Mouse (Mus musculus): ENCODE measurements around the gene Zbtb25.

Zbtb25 gene

DNA sequence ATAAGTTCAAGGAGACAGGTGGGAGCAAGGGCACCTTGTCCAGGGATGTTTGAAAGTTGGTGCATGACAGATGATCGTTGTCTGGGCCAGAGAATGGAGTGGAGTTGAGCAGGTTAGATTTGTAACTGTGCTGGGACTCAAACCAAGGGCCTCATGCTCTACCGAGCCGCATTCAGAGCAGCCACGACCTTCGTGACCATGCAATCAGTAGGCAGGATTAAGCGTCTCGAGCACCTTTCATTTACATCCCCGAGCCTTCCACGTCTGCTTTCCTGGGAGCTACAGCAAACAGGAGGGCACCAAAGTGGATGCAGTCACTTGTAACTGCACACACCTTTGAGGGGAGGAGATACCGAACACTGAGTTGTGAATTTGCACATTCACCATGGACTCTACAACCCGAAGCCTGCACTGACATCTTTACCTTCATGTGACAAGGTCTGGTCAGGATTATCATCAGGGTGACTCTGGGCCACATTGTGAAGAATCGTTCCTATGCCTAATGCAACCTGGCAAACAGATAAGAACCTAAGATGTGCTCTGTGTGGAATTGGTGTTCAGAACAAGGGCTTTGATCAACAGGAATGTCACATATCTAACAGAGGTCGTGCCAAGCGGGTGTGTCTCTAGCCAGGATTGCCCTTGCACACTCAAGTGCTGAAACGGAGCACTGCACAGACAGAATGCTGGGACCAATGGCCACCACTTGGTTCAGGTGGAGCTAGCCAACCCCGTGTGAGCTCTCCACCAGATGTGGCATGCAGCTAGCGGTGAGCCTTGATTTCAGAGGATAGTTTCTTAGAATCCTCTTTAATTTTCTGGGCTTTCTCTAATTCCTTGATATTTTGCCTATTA is 33.1 kb downstream of the Zbtb25 start:
- DNase-seq (ENCODE audit: low spot score), result no peak

DNA sequence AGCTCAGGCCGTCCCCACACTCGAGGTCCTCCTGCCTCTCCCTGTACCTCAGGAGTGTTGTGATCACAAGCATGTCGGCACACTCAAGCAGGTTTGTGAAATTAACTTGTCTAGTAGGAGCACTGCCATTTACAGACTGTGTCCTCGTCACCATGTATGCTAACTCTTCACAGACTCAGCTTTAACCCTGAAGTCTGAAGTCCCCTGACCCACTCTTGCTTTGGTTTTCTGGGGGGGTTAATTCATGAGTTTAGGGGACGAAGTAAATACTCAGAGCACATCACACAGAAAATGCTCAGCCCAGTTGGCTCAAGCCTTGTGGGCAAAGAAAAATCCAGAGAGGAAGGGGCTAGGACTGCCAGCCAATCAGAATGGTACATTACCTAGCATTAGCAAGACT is 33.8 kb downstream of the Zbtb25 start:
- DNase-seq (ENCODE audit: low spot score), result no peak

DNA sequence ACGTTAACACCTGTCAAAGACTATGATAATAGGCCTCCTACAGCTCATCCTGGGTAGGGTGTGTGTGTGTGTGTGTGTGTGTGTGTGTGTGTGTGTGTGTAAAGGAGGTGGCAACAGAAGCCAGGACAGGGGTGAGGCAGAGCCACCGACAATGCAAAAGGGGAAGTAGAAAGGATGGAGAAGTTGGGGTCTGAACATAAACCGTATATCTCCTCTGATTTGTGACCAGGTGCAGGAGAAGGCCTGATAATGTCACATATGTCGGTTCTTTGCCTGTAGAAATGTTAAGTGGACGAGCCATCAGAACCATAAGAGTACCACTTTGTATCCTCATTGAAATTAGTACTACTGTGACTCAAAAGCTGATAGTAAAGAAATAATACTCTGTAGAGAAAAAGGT is 35.7 kb downstream of the Zbtb25 start:
- no peak for DNase-seq (ENCODE audit: low spot score)

DNA sequence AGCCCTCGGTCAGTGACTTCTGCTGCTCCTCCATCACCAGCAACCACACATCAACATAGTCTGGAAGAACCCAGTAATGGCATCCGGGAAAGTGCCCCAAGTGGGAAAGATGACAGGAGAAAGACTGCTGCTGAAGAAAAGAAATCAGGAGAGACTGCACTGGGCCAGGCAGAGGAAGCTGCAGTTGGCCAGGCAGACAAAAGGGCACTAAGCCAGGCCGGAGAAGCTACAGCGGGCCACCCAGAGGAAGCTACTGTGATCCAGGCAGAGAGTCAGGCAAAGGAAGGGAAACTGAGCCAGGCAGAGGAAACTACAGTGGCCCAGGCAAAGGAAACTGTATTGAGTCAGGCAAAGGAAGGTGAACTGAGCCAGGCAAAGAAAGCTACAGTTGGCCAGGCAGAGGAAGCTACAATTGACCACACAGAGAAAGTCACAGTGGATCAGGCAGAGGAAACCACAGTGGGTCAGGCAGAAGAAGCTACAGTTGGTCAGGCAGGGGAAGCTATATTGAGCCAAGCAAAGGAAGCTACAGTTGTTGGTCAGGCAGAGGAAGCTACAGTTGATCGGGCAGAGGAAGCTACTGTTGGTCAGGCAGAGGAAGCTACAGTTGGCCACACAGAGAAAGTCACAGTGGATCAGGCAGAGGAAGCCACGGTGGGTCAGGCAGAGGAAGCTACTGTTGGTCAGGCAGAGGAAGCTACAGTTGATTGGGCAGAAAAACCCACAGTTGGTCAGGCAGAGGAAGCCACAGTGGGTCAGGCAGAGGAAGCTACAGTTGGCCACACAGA is 40.6 kb downstream of the Zbtb25 start:
- DNase-seq (ENCODE audit: low spot score), result no peak

GRCm38 (mm10) chr12:76326437-76327220 is 42.8 kb downstream of the Zbtb25 start:
- no peak for DNase-seq (ENCODE audit: low spot score)

DNA sequence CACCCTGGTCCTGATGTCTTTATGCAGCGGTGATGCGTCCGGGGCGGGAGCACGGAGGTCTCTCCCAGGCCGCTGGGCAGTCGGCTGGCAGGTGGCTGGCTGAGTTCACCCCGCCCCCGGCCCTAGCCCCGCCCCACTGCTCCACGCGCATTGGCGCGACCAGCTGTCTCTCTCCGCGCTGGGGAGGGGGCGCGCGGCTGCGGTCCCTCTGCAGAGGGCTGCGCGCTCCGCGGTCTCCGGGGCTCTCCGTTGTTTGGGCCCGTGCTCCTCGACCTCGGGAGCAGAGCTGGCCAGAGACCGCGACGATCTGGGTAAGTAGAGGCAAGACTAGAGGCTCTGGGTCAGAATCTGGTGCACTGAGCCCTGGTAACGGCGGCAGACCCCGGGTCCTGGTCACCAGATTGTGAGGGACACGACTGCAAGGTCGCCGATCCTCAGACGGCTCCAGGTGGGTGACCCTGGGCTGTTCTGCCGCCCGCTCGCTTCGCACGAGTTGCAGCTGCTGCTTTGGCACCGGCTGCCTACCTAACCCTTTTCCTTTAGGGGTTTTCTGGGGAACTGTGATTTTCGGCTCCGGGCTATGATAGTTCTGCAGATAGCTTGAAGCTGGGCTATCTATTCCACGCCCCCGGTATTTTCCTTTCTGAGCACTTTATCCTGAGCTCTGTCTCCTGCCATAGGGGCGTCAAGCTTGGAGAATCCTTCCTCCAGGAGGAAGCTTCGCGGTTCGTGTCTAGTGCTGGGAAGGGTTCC is 44.5 kb downstream of the Zbtb25 start, which contains the start of gene Akap5:
Gene Akap5 (plus strand): TSS at position 213 of the 753 bp plus-strand sequence.
- no peak for DNase-seq (ENCODE audit: low spot score)

DNA sequence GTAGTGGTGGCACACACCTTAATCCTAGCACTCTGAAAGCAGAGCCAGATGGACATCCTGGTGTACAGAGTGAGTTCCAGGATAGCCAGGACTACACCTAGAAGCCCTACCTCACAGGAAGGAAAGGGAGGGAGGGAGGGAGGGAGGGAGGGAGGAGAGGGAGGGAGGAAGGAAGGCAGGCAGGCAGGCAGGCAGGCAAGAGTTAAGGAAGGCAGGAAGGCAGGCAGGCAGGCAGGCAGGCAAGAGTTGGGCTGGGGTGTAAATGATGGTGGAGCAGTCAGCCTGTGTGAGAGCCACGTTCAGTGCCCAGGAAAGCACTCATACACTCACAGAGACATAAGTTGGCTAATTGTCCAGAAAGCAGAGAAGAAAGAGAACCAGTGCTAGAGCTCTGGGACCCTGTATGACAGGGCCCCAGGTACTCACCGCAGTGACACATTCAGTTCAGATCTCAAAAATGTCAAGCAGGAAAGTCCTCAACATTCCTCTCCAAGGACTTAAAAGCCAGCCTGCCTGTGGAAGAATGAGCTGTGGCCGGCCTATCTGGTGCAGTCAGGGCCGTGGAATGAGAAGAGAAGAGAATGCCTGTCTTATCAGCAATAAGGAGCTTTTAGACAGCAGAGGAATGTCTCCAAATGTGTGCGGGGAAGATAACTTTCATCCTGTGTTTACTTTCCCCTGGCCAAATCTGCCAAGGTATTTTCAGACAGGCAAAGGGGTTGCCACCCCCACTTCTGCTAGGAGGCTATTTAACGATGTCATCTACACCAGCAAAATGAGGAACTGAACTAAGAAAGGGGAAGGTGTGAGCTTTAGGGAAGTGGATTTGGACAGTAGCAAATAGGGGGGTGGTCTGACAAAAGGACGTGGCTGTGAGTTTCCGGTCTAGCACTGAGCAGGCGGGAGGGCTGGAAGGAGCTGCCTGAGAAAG is 50.9 kb downstream of the Zbtb25 start:
- DNase-seq (ENCODE audit: low spot score), result peak; percentile 37

GRCm38 (mm10) chr12:76311951-76312350 is 57.5 kb downstream of the Zbtb25 start:
- DNase-seq (ENCODE audit: low spot score), result no peak

GRCm38 (mm10) chr12:76311227-76311626 is 58.2 kb downstream of the Zbtb25 start:
- no peak for DNase-seq (ENCODE audit: low spot score)

DNA sequence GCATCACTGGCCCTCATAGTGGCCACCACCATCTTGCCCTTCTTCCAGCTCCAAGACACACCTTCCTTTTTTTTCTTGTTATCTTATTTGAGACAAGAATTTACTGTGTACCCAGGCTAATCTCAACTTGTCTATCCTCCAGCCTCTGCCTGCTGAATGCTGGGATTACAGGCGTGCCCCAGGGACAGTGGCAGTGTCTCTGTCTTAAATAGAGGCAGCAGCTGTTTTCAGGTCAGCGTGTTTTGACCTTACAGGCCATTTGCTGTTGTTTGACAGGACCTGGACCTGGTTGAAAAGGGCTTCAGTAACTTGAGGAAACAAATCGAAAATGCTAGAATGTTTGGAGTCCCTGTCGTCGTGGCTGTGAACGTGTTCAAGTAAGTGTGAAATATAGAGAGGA is 58.8 kb downstream of the Zbtb25 start:
- DNase-seq (ENCODE audit: low spot score), result no peak

DNA sequence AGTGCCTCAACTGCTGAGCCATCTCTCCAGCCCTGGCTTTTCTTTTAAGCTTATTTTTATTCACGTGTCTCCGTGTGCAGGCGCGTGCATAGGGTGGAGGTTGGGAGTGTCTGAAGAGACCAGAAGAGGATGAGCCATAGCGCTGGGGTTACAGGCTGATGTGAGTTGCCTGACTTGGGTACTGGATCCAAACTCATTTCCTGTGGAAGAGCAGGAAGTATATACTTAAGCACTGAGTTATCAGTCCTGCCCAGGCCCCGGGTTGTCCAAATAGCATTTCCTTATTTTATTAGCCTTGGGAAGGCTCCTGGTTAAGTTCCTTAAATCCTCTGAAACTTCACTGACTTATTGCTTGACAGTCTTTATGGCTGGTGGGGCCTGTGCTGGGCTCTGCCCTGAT is 59.4 kb downstream of the Zbtb25 start:
- no peak for DNase-seq (ENCODE audit: low spot score)

GRCm38 (mm10) chr12:76308436-76308835 is 61.0 kb downstream of the Zbtb25 start:
- no peak for DNase-seq (ENCODE audit: low spot score)

- no peak for DNase-seq (ENCODE audit: low spot score)
Observed at GRCm38 (mm10) chr12:76307964-76308363, 61.4 kb downstream of the Zbtb25 start.

GRCm38 (mm10) chr12:76306852-76307561 is 62.4 kb downstream of the Zbtb25 start:
- no peak for DNase-seq (ENCODE audit: low spot score)

DNA sequence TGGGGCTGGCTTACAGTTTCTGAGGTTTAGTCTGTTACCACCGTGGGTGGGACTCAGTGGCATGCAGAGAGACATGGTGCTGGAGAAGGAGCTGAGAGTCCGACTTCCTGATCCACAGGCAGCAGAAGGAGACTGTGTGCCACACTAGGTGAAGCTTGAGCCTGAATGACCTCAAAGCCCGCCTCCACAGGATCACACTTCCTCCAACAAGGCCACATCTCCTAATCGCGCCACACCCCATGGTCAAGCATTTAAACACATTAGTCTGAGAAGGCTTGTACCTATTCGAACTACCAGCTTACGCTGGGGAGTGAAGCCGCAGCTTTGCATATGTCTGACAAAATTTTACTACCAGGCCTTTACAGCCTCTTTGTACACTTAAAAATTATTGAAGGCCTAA is 64.3 kb downstream of the Zbtb25 start:
- no peak for DNase-seq (ENCODE audit: low spot score)

- DNase-seq (ENCODE audit: low spot score), result no peak
Observed at GRCm38 (mm10) chr12:76304199-76304598, 65.2 kb downstream of the Zbtb25 start.

DNA sequence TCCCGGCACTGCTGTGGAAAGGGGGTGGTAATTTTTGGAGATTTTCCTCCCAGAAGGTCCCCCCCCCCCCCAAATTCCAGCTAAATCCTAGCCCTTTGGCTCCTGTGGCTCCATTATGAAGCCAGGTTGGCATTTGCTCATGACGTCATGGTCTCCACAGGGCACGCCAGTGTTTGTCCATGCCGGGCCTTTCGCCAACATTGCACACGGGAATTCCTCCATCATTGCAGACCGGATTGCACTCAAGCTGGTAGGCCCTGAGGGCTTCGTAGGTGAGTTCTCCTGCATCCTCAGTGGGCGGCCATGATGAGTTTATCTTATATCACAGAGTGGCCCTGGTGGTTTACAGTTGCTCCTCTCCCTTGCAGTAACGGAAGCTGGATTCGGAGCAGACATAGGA is 65.9 kb downstream of the Zbtb25 start:
- no peak for DNase-seq (ENCODE audit: low spot score)

- no peak for DNase-seq (ENCODE audit: low spot score)
Observed at GRCm38 (mm10) chr12:76300367-76300766, 69.0 kb downstream of the Zbtb25 start.

- DNase-seq (ENCODE audit: low spot score), result no peak
Observed at GRCm38 (mm10) chr12:76299361-76299906, 70.0 kb downstream of the Zbtb25 start.

- DNase-seq (ENCODE audit: low spot score), result no peak
Observed at GRCm38 (mm10) chr12:76297830-76298229, 71.6 kb downstream of the Zbtb25 start.

Measured in spleen, adult 12 weeks (tissue).